Mouse (Mus musculus): Measurements from ENCODE around the gene Ccdc38.

GRCm38 (mm10) chr10:93568671-93569070 is 28.2 kb downstream of the Ccdc38 start:
- no peak for TF ChIP-seq CTCF (IDR thresholded peaks at IDR 0.05; ENCODE audit: low read depth, low read length)
- no peak for TF ChIP-seq POLR2A (IDR thresholded peaks at IDR 0.05; ENCODE audit: extremely low read depth, insufficient read depth, low read length)
